In genomic region chr9:70954226-70954625, GRCm38 (mm10) we compare ENCODE assay signal across 16 mouse cellular contexts. TPM values are rescaled to one million over a fixed set of nuclear protein-coding genes. Genes with fewer than 3 reads are reported as not detected.
"Had no signal": no experiment of that assay in that cellular context is flagged by ENCODE, and none has a peak within 500 bp of the region (broad histone marks: within the 10 kb centered on the region; RNA-seq: fewer than 3 reads in every experiment).

No protein-coding gene starts in this region.

- H3K36me3 ChIP-seq: kidney, embryonic 15.5 days; limb, embryonic 15.5 days; liver, embryonic 12.5 days; midbrain, embryonic 12.5 days; neural tube, embryonic 15.5 days had no signal

- H3K4me2 ChIP-seq: kidney, embryonic 15.5 days; limb, embryonic 15.5 days; liver, embryonic 12.5 days; lung, embryonic 14.5 days; midbrain, embryonic 12.5 days; neural tube, embryonic 15.5 days had no signal

- H3K9me3 ChIP-seq: kidney, embryonic 15.5 days; limb, embryonic 15.5 days; liver, embryonic 12.5 days; midbrain, embryonic 12.5 days; neural tube, embryonic 15.5 days had no signal

- ATAC-seq: intestine, embryonic 16.5 days; liver, embryonic 12.5 days had no signal

- H3K9ac ChIP-seq: kidney, embryonic 15.5 days; limb, embryonic 15.5 days; liver, embryonic 12.5 days; lung, embryonic 14.5 days; midbrain, embryonic 12.5 days; neural tube, embryonic 15.5 days had no signal

- H3K4me3 ChIP-seq: kidney, embryonic 15.5 days; limb, embryonic 15.5 days; liver, embryonic 12.5 days; midbrain, embryonic 12.5 days; myocyte; neural tube, embryonic 15.5 days had no signal

- H3K27ac ChIP-seq: kidney, embryonic 15.5 days; limb, embryonic 15.5 days; liver, embryonic 12.5 days; midbrain, embryonic 12.5 days; neural tube, embryonic 15.5 days had no signal

- H3K27me3 ChIP-seq: kidney, embryonic 15.5 days; limb, embryonic 15.5 days; liver, embryonic 12.5 days; midbrain, embryonic 12.5 days; neural tube, embryonic 15.5 days had no signal

- H3K4me1 ChIP-seq: kidney, embryonic 15.5 days; midbrain, embryonic 12.5 days had no signal

- DNase-seq: kidney, adult 2 months; kidney, postnatal 14 days; lung, embryonic 14.5 days; lung, postnatal 10 days; lung, postnatal 4 days; spleen, adult 18-20 months; thymus, adult 18-20 months; thymus, postnatal 14 days had no signal

RNA-seq across cellular contexts. Expression of gene Lipc, which starts 2.2 kb away (rescaled TPM):
- polyA plus RNA-seq: midbrain, embryonic 12.5 days; neural tube, embryonic 11.5 days had no signal
